ENCODE assay signal across 23 mouse cellular contexts in the genomic region with DNA sequence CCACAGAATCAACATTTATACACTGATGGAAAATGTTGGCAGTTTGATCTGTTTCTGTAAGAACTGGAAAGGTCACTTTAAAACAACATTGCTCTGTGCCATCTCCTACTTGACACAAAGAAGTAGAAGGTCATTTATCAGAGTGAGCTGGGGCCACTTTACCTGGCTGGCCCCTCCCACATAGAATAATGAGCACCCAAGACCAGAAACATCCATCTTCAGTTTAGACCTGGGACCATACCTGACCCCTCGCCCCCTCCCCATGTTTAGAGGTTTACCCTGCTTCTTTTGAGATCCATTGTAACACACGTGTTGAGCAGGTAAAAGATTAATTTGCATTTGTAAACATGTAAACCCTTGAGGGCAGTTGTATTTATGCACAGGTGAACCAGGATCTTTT.
"Had no signal": no experiment of that assay in that cellular context is flagged by ENCODE, and none has a peak within 500 bp of the region (broad histone marks: within the 10 kb centered on the region; RNA-seq: fewer than 3 reads in every experiment).

No protein-coding gene starts in this region.

- H3K36me3 ChIP-seq: heart, embryonic 13.5 days; heart, embryonic 15.5 days; kidney, embryonic 15.5 days; limb, embryonic 13.5 days; limb, embryonic 15.5 days; liver, embryonic 12.5 days had no signal

- DNase-seq: gastrocnemius, postnatal 14 days; gastrocnemius, postnatal 36 days; heart, adult 18-20 months; heart, postnatal 10 days; kidney, adult 11 months; kidney, adult 2 months; kidney, adult 9 months; kidney, postnatal 14 days; kidney, postnatal 36 days; layer of hippocampus, adult 9-11 months; layer of hippocampus, postnatal 36 days; left cerebral cortex, postnatal 4 days had no signal

- H3K9ac ChIP-seq: forebrain, postnatal 0 days; heart, embryonic 13.5 days; heart, embryonic 15.5 days; kidney, embryonic 15.5 days; limb, embryonic 13.5 days; limb, embryonic 15.5 days; liver, embryonic 12.5 days had no signal

- H3K9me3 ChIP-seq: heart, embryonic 13.5 days; heart, embryonic 15.5 days; kidney, embryonic 15.5 days; limb, embryonic 13.5 days; limb, embryonic 15.5 days; liver, embryonic 12.5 days had no signal

- H3K27me3 ChIP-seq: heart, embryonic 13.5 days; heart, embryonic 15.5 days; kidney, embryonic 15.5 days; limb, embryonic 13.5 days; limb, embryonic 15.5 days; liver, embryonic 12.5 days had no signal

- H3K4me1 ChIP-seq: liver, embryonic 12.5 days had no signal

- H3K4me2 ChIP-seq: heart, embryonic 11.5 days; heart, embryonic 13.5 days; heart, embryonic 15.5 days; kidney, embryonic 15.5 days; limb, embryonic 13.5 days; limb, embryonic 15.5 days; liver, embryonic 12.5 days had no signal

- H3K27ac ChIP-seq: heart, embryonic 13.5 days; heart, embryonic 15.5 days; hindbrain, postnatal 0 days; kidney, embryonic 15.5 days; kidney, postnatal 0 days; limb, embryonic 13.5 days; limb, embryonic 15.5 days; liver, embryonic 12.5 days had no signal

- ATAC-seq: hindbrain, postnatal 0 days; intestine, embryonic 16.5 days; liver, embryonic 12.5 days had no signal

- H3K4me3 ChIP-seq: heart, embryonic 13.5 days; heart, embryonic 15.5 days; kidney, embryonic 15.5 days; limb, embryonic 13.5 days; limb, embryonic 15.5 days; liver, embryonic 12.5 days had no signal
